Mouse (Mus musculus) forebrain, postnatal 0 days (tissue): Measurements from ENCODE around the gene Rtl8c. TPM values are rescaled to one million over a fixed set of nuclear protein-coding genes. Genes with fewer than 3 reads are reported as not detected.
"Not testable (repeated sequence)": the region's sequence is repeated elsewhere in the genome, so short reads cannot be mapped to it uniquely, and the experiment has no call there.

Source experiments
- ATAC-seq: fragments of 200-750 bp; cut with Nextera tagmentation; 2 replicates; pipeline ENCODE4 v1.8.0; 2017; ENCODE audit warnings: mild to moderate bottlenecking, moderate library complexity
- DNase-seq: peaks from one replicate; pipeline ENCODE4 v3.0.0-alpha.2; 2015
- H3K27ac ChIP-seq: fragments of 300-500 bp; sonication (generic); 2 replicates; pipeline ENCODE4 v1.5.1; 2014; ENCODE audit warnings: low read depth, mild to moderate bottlenecking, antibody characterized with exemption, low read length, moderate library complexity, mixed read lengths
- H3K27me3 ChIP-seq: fragments of 300-500 bp; sonication (generic); 2 replicates; pipeline ENCODE4 v1.6.1; 2014; ENCODE audit warnings: mild to moderate bottlenecking, low read length, mixed read lengths; ENCODE audit not compliant: insufficient read depth
- H3K36me3 ChIP-seq: fragments of 300-500 bp; sonication (generic); 2 replicates; pipeline ENCODE4 v1.6.1; 2014; ENCODE audit warnings: mild to moderate bottlenecking, moderate library complexity; ENCODE audit not compliant: insufficient read depth
- H3K4me1 ChIP-seq: fragments of 300-500 bp; sonication (generic); 2 replicates; pipeline ENCODE4 v1.6.1; 2014; ENCODE audit warnings: antibody characterized with exemption; ENCODE audit not compliant: insufficient read depth
- H3K4me2 ChIP-seq: fragments of 300-500 bp; sonication (generic); 2 replicates; pipeline ENCODE4 v1.6.1; 2014; ENCODE audit warnings: low read depth, mild to moderate bottlenecking, moderate library complexity
- H3K4me3 ChIP-seq: fragments of 300-500 bp; sonication (generic); 2 replicates; pipeline ENCODE4 v1.5.1; 2014; ENCODE audit warnings: low read depth, low read length, mixed read lengths
- H3K9ac ChIP-seq: fragments of 300-500 bp; sonication (generic); 2 replicates; pipeline ENCODE4 v1.6.1; 2014; ENCODE audit warnings: mild to moderate bottlenecking
- H3K9me3 ChIP-seq: fragments of 300-500 bp; sonication (generic); 2 replicates; pipeline ENCODE4 v1.6.1; 2016; ENCODE audit warnings: low read length
- CTCF ChIP-seq: sonication (generic); IDR thresholded peaks from 2 replicates; pipeline ENCODE4 v1.5.1; 2016; ENCODE audit warnings: antibody characterized with exemption, control low read depth, low read depth
- WGBS: fragments of 180-500 bp; shearing (Covaris S2); extraction: QIAGEN DNeasy Blood & Tissue Kit; methylation state at CpG from one replicate; pipeline ENCODE4 v1.1.7; 2014; 5-methylcytosine and 5-hydroxymethylcytosine counted together
- polyA plus RNA-seq: library from polyadenylated mRNA; unstranded; fragments of >200 nt; fragmentation: Nextera tagmentation; extraction: Ambion mirVana; gene quantifications from 2 replicates; pipeline ENCODE4 v1.2.1, GENCODE M21; 2015
- total RNA-seq: library from RNA; depleted of rRNA; stranded (reverse); fragments of >200 nt; gene quantifications from 2 replicates; pipeline ENCODE4 v1.2.3, GENCODE M21; 2014; rRNA removed

Rtl8c gene
- total and polyA plus RNA-seq, 2 experiments from 2014 or later = 86.1 to 183 TPM

GRCm38 (mm10) chrX:53610571-53610970 is 2.7 kb downstream of the Rtl8c start:
- Histone ChIP-seq H3K27me3 (no peaks in the 10 kb centered on the region), H3K36me3 (no peaks in the 10 kb centered on the region), H3K4me2 (no peak overlapping the region), H3K4me1 (no peaks in the 10 kb centered on the region), H3K9me3 (no peaks in the 10 kb centered on the region), H3K9ac (no peak overlapping the region), H3K4me3 (no peak overlapping the region), H3K27ac (no peak overlapping the region)
- ATAC-seq = peak; percentile 17; the same call in 1 of the 2 replicates
- WGBS = 5% methylated on average over 3 of the region's 3 CpGs
- peak; percentile 77 for TF ChIP-seq CTCF
- DNase-seq = peak; percentile 86

- not testable (repeated sequence) for DNase-seq, H3K36me3 ChIP-seq, H3K4me3 ChIP-seq, H3K9me3 ChIP-seq, H3K9ac ChIP-seq, H3K27ac ChIP-seq, H3K27me3 ChIP-seq, H3K4me1 ChIP-seq, H3K4me2 ChIP-seq, ATAC-seq
Observed at GRCm38 (mm10) chrX:53611395-53611794, 3.6 kb downstream of the Rtl8c start.

DNA sequence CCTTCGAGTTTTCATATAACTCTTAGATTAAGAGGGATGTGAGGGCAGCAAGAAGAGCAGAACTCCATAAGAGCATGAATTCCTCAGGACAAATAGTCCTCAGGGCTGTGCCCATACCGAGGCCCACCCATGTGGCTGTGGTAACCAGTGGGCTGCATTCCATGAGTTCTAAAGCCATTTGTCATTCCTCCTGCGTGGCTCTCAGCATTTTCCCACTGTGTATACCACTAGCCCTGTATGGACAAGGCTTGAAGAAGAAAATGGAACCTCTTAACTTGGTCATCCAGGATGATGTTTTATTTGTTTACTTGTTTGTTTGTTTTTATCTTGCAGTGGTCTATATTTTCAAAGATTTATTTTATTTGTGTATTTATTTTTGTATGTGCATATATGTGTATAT is 30.3 kb downstream of the Rtl8c start:
- ATAC-seq, H3K9me3 ChIP-seq, DNase-seq, H3K9ac ChIP-seq, H3K36me3 ChIP-seq, H3K27me3 ChIP-seq, H3K4me3 ChIP-seq, H3K27ac ChIP-seq, H3K4me1 ChIP-seq, H3K4me2 ChIP-seq: not testable (repeated sequence)
- 61% methylated on average over 3 of the region's 3 CpGs for WGBS

DNA sequence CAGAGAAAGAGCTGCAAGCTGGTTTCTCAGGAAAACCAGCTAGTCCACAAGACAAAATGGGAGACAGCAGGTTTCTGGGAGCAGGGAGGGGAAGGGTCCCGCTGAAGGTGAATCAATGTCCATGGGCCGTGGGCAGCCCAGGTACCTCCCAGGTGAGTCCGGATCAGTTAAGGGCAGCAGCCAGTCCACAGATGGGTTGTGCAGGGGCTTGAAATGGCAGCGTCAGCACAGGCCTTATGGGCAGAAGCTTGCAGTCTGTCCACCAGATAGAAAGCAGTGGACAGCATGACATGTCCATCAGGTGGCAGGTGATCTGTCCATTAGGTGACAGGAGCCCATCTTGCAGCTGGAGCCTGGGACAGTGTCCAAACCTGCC is 34.8 kb downstream of the Rtl8c start:
- not testable (repeated sequence) for H3K9ac ChIP-seq, H3K4me1 ChIP-seq, H3K9me3 ChIP-seq, H3K36me3 ChIP-seq, ATAC-seq, H3K4me3 ChIP-seq, H3K27me3 ChIP-seq, DNase-seq, H3K27ac ChIP-seq
- H3K4me2 ChIP-seq = peak overlapping the region; percentile 35; the same call in 1 of the 2 replicates
- WGBS = 45% methylated on average over 3 of the region's 4 CpGs

GRCm38 (mm10) chrX:53642980-53643961 is 35.4 kb downstream of the Rtl8c start, which contains the start of gene Rtl8a:
TSS of gene Rtl8a (minus strand) at chrX:53643682.
- H3K27ac ChIP-seq, H3K9me3 ChIP-seq, H3K36me3 ChIP-seq, H3K9ac ChIP-seq, H3K4me1 ChIP-seq, H3K27me3 ChIP-seq: not testable (repeated sequence)
- DNase-seq (peak; percentile 81), ATAC-seq (peak; percentile 94)
- peak within 1 kb of the TSS; percentile 41 for H3K4me2 ChIP-seq
- WGBS = 20% methylated on average over 10 of the region's 50 CpGs
- H3K4me3 ChIP-seq = peak within 1 kb of the TSS; percentile 30

DNA sequence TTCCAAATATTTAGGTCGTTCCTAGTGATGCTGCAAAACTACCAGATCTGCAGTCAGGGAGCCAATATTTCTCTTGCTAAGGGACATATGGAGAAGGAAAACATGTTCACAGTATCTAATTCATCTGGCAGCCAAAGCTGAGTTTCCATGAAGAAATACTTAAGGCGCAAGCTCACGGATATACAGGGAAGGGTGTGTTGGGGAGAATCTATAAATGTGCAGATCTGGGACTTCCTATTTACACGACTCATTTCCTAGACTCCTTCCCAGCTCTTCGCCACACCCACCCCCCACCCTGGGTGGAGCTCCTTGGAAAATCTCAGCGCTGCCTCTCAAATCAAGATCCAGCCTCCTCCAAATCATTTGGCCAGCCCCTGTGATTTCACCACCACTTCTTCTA is 38.1 kb downstream of the Rtl8c start:
- no peak for TF ChIP-seq CTCF
- Histone ChIP-seq H3K36me3 (no peaks in the 10 kb centered on the region), H3K27ac (no peak overlapping the region), H3K9ac (no peak overlapping the region), H3K4me2 (no peak overlapping the region), H3K9me3 (no peaks in the 10 kb centered on the region), H3K27me3 (no peaks in the 10 kb centered on the region), H3K4me3 (no peak overlapping the region), H3K4me1 (no peaks in the 10 kb centered on the region)
- 76% methylated on average over 6 of the region's 6 CpGs for WGBS
- ATAC-seq (no peak), DNase-seq (no peak)

DNA sequence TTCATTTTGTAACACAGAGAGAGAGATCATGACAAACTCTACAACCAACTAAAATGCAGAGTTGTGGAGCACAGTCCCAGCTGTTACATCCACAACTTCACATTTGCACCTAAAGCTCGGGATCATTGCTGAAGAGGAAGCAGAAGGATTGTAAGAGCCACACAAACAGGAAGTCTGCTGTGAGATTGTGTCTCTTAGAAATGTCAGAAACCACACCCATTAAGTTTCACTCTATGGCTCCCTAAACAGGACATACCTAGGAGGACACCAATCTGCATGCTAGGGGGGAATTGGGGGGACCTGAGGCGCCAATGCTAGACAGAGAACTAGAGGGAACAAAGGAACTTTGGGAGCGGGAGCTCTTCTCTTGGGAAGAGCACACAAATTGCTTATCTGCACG is 45.1 kb downstream of the Rtl8c start:
- H3K27ac ChIP-seq, H3K4me2 ChIP-seq, H3K9me3 ChIP-seq, H3K9ac ChIP-seq, ATAC-seq, H3K4me3 ChIP-seq, H3K27me3 ChIP-seq, DNase-seq, H3K4me1 ChIP-seq, H3K36me3 ChIP-seq: not testable (repeated sequence)
- 76% methylated on average over 4 of the region's 4 CpGs for WGBS

Other genes with a start within 250 kb of the Rtl8c start
- 30.9 and 34.2 TPM in 2 replicates for gene Mospd1, start 237.5 kb upstream of the Rtl8c start, total RNA-seq
- 39.1 and 42.9 TPM in 2 replicates for gene Mospd1, start 237.5 kb upstream of the Rtl8c start, polyA plus RNA-seq
- gene Etd, start 173.1 kb upstream of the Rtl8c start, total RNA-seq = not detected in 2 replicates
- gene Etd, start 173.1 kb upstream of the Rtl8c start, polyA plus RNA-seq = not detected in 2 replicates
- 0.62 and 0.71 TPM in 2 replicates for gene Gm14597, start 947 bp downstream of the Rtl8c start, total RNA-seq
- gene Gm14597, start 947 bp downstream of the Rtl8c start, polyA plus RNA-seq = 0.38 and 0.41 TPM in 2 replicates
- gene Rtl8a, start 35.6 kb downstream of the Rtl8c start, total RNA-seq = 124 and 168 TPM in 2 replicates
- 238 and 241 TPM in 2 replicates for gene Rtl8a, start 35.6 kb downstream of the Rtl8c start, polyA plus RNA-seq
- gene Rtl8b, start 62.4 kb downstream of the Rtl8c start, total RNA-seq = 219 and 235 TPM in 2 replicates
- gene Rtl8b, start 62.4 kb downstream of the Rtl8c start, polyA plus RNA-seq = 204 and 212 TPM in 2 replicates
- gene 4930502E18Rik, start 116.8 kb downstream of the Rtl8c start, total RNA-seq = 0.24 TPM in 1 of 2 replicates, not detected in the other
- gene 4930502E18Rik, start 116.8 kb downstream of the Rtl8c start, polyA plus RNA-seq = 0.19 and 0.31 TPM in 2 replicates
- not detected in 2 replicates for gene 1700013H16Rik, start 149.8 kb downstream of the Rtl8c start, total RNA-seq
- 0.19 TPM in 1 of 2 replicates, not detected in the other for gene 1700013H16Rik, start 149.8 kb downstream of the Rtl8c start, polyA plus RNA-seq
- 0.05 TPM in 1 of 2 replicates, not detected in the other for gene Zfp36l3, start 168.4 kb downstream of the Rtl8c start, total RNA-seq
- gene Zfp36l3, start 168.4 kb downstream of the Rtl8c start, polyA plus RNA-seq = not detected in 2 replicates
- 1.5 and 2.1 TPM in 2 replicates for gene Xlr, start 189.7 kb downstream of the Rtl8c start, total RNA-seq
- gene Xlr, start 189.7 kb downstream of the Rtl8c start, polyA plus RNA-seq = 1.6 and 2.8 TPM in 2 replicates